Mouse (Mus musculus): ENCODE results near the gene Ryk. TPM values are rescaled to one million over a fixed set of nuclear protein-coding genes. Genes with fewer than 3 reads are reported as not detected.
"Not testable (repeated sequence)": the region's sequence is repeated elsewhere in the genome, so short reads cannot be mapped to it uniquely, and the experiment has no call there.

The Ryk gene
- total RNA-seq, 2 experiments from 2014 or later: 0.68 to 1.3 TPM

- no peak for ATAC-seq (replicated peaks; ENCODE audit: low FRiP score, poor library complexity, severe bottlenecking)
Measured at GRCm38 (mm10) chr9:102892480-102893355, 58.0 kb downstream of the Ryk start.

GRCm38 (mm10) chr9:102893356-102893870 is 58.7 kb downstream of the Ryk start:
- no peak for ATAC-seq (replicated peaks; ENCODE audit: low FRiP score, poor library complexity, severe bottlenecking)

- no peak for ATAC-seq (replicated peaks; ENCODE audit: low FRiP score, poor library complexity, severe bottlenecking)
Measured at GRCm38 (mm10) chr9:102899916-102900315, 65.2 kb downstream of the Ryk start.

- no peak for ATAC-seq (replicated peaks; ENCODE audit: low FRiP score, poor library complexity, severe bottlenecking)
Measured at GRCm38 (mm10) chr9:102902308-102902707, 67.6 kb downstream of the Ryk start.

GRCm38 (mm10) chr9:102904952-102905351 is 70.2 kb downstream of the Ryk start:
- no peak for ATAC-seq (replicated peaks; ENCODE audit: low FRiP score, poor library complexity, severe bottlenecking)

- ATAC-seq (replicated peaks; ENCODE audit: low FRiP score, poor library complexity, severe bottlenecking): no peak
Measured at GRCm38 (mm10) chr9:102906781-102907180, 72.1 kb downstream of the Ryk start.

- ATAC-seq (replicated peaks; ENCODE audit: low FRiP score, poor library complexity, severe bottlenecking): no peak
Measured at GRCm38 (mm10) chr9:102907521-102908246, 73.0 kb downstream of the Ryk start.

GRCm38 (mm10) chr9:102911526-102911925 is 76.8 kb downstream of the Ryk start:
- no peak for ATAC-seq (replicated peaks; ENCODE audit: low FRiP score, poor library complexity, severe bottlenecking)

- no peak for ATAC-seq (replicated peaks; ENCODE audit: low FRiP score, poor library complexity, severe bottlenecking)
Measured at GRCm38 (mm10) chr9:102912516-102913035, 77.9 kb downstream of the Ryk start.

- not testable (repeated sequence) for ATAC-seq (replicated peaks; ENCODE audit: low FRiP score, poor library complexity, severe bottlenecking)
Measured at GRCm38 (mm10) chr9:102913597-102913996, 78.9 kb downstream of the Ryk start.

- no peak for ATAC-seq (replicated peaks; ENCODE audit: low FRiP score, poor library complexity, severe bottlenecking)
Measured at GRCm38 (mm10) chr9:102914583-102914982, 79.9 kb downstream of the Ryk start.

GRCm38 (mm10) chr9:102915292-102915854 is 80.7 kb downstream of the Ryk start:
- no peak for ATAC-seq (replicated peaks; ENCODE audit: low FRiP score, poor library complexity, severe bottlenecking)

GRCm38 (mm10) chr9:102916076-102916475 is 81.4 kb downstream of the Ryk start:
- no peak for ATAC-seq (replicated peaks; ENCODE audit: low FRiP score, poor library complexity, severe bottlenecking)

GRCm38 (mm10) chr9:102917532-102918129 is 82.9 kb downstream of the Ryk start:
- no peak for ATAC-seq (replicated peaks; ENCODE audit: low FRiP score, poor library complexity, severe bottlenecking)

- ATAC-seq (replicated peaks; ENCODE audit: low FRiP score, poor library complexity, severe bottlenecking): no peak
Measured at GRCm38 (mm10) chr9:102919486-102919885, 84.8 kb downstream of the Ryk start.

GRCm38 (mm10) chr9:102921791-102922190 is 87.1 kb downstream of the Ryk start:
- no peak for ATAC-seq (replicated peaks; ENCODE audit: low FRiP score, poor library complexity, severe bottlenecking)

- ATAC-seq (replicated peaks; ENCODE audit: low FRiP score, poor library complexity, severe bottlenecking): no peak
Measured at GRCm38 (mm10) chr9:102922866-102923434, 88.2 kb downstream of the Ryk start.

GRCm38 (mm10) chr9:102923836-102924235 is 89.1 kb downstream of the Ryk start:
- no peak; the same call in 1 of the 2 replicates for ATAC-seq (replicated peaks; ENCODE audit: low FRiP score, poor library complexity, severe bottlenecking)

GRCm38 (mm10) chr9:102924627-102925316 is 90.1 kb downstream of the Ryk start:
- no peak for ATAC-seq (replicated peaks; ENCODE audit: low FRiP score, poor library complexity, severe bottlenecking)

Data from erythroblast, adult 5-6 weeks (primary cell).